Mouse (Mus musculus) intestine, embryonic 14.5 days (tissue): ENCODE data around the gene Elobl. TPM values are rescaled to one million over a fixed set of nuclear protein-coding genes. Genes with fewer than 3 reads are reported as not detected.

ENCODE experiments used
- ATAC-seq: fragments of 200-750 bp; cut with Nextera tagmentation; replicated peaks from 2 replicates; pipeline ENCODE4 v1.8.0; 2017; ENCODE audit warnings: low read depth, moderate number of reproducible peaks, moderate TSS enrichment, moderate library complexity; ENCODE audit not compliant: low FRiP score, low TSS enrichment
- DNase-seq: peaks from one replicate; pipeline ENCODE4 v3.0.0-alpha.2; 2018; ENCODE audit warnings: low spot score
- H3K27ac ChIP-seq: fragments of 300-500 bp; sonication (generic); 2 replicates; pipeline ENCODE4 v1.5.1; 2014; ENCODE audit warnings: low read depth, mild to moderate bottlenecking, control low read depth
- H3K27me3 ChIP-seq: fragments of 300-500 bp; sonication (generic); replicated peaks from 2 replicates; pipeline ENCODE4 v1.6.1; 2014; ENCODE audit warnings: low read length, control low read depth; ENCODE audit not compliant: control insufficient read depth, insufficient read depth
- H3K36me3 ChIP-seq: fragments of 300-500 bp; sonication (generic); 2 replicates; pipeline ENCODE4 v1.6.1; 2014; ENCODE audit warnings: low read length, control low read depth; ENCODE audit not compliant: control insufficient read depth, insufficient read depth
- H3K4me1 ChIP-seq: fragments of 300-500 bp; sonication (generic); replicated peaks from 2 replicates; pipeline ENCODE4 v1.6.1; 2014; ENCODE audit warnings: low read length, control low read depth, mixed read lengths; ENCODE audit not compliant: control insufficient read depth, insufficient read depth
- H3K4me2 ChIP-seq: fragments of 300-500 bp; sonication (generic); 2 replicates; pipeline ENCODE4 v1.6.1; 2014; ENCODE audit warnings: low read length
- H3K4me3 ChIP-seq: fragments of 300-500 bp; sonication (generic); 2 replicates; pipeline ENCODE4 v1.5.1; 2014; ENCODE audit warnings: low read depth, low read length, control low read depth, mixed read lengths
- H3K9ac ChIP-seq: fragments of 300-500 bp; sonication (generic); 2 replicates; pipeline ENCODE4 v1.6.1; 2014; ENCODE audit warnings: mild to moderate bottlenecking, low read length
- H3K9me3 ChIP-seq: fragments of 300-500 bp; sonication (generic); 2 replicates; pipeline ENCODE4 v1.6.1; 2016; ENCODE audit warnings: low read length, control low read depth; ENCODE audit not compliant: control insufficient read depth
- WGBS: fragments of 180-500 bp; shearing (Covaris S2); extraction: QIAGEN DNeasy Blood & Tissue Kit; methylation state at CpG from one replicate; pipeline ENCODE4 v1.1.7; 2014; 5-methylcytosine and 5-hydroxymethylcytosine counted together
- polyA plus RNA-seq: library from polyadenylated mRNA; unstranded; fragments of >200 nt; fragmentation: Nextera tagmentation; extraction: Ambion mirVana; gene quantifications from 2 replicates; pipeline ENCODE4 v1.2.1, GENCODE M21; 2014

The Elobl gene
- polyA plus RNA-seq, 1 experiment from 2014 or later = not detected

DNA sequence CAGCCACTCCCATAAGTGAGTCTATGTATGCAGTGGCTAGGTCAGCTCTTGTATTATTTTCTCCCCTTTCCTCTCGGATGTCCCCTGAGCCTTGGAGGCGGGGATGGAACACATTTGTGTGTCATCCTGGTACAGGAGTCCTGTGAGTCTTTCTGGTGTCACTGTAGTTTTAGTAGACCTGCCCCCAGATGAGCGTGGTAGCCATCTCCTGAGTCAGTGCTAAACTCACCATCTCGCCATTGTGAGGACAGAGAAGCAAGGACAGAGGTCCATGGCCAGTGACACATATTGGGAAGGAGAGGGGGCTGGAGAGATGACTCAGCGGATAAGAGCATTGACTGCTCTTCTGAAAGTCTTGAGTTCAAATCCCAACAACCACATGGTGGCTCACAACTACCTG is 10.5 kb upstream of the Elobl start:
- Histone ChIP-seq H3K4me3 (no peak overlapping the region), H3K27me3 (no peaks in the 10 kb centered on the region), H3K4me1 (peaks cover 6% of the 10 kb centered on the region; the same call in 1 of the 2 replicates), H3K9ac (no peak overlapping the region), H3K36me3 (peaks cover 14% of the 10 kb centered on the region; the same call in 1 of the 2 replicates), H3K4me2 (no peak overlapping the region), H3K9me3 (no peaks in the 10 kb centered on the region), H3K27ac (no peak overlapping the region)
- ATAC-seq (no peak), DNase-seq (no peak)
- 91% methylated on average over 5 of the region's 5 CpGs for WGBS

GRCm38 (mm10) chr11:88976320-88976719 is 9.6 kb upstream of the Elobl start:
- no peaks in the 10 kb centered on the region for H3K9me3 ChIP-seq
- no peak for ATAC-seq
- WGBS = 93% methylated on average over 2 of the region's 2 CpGs

DNA sequence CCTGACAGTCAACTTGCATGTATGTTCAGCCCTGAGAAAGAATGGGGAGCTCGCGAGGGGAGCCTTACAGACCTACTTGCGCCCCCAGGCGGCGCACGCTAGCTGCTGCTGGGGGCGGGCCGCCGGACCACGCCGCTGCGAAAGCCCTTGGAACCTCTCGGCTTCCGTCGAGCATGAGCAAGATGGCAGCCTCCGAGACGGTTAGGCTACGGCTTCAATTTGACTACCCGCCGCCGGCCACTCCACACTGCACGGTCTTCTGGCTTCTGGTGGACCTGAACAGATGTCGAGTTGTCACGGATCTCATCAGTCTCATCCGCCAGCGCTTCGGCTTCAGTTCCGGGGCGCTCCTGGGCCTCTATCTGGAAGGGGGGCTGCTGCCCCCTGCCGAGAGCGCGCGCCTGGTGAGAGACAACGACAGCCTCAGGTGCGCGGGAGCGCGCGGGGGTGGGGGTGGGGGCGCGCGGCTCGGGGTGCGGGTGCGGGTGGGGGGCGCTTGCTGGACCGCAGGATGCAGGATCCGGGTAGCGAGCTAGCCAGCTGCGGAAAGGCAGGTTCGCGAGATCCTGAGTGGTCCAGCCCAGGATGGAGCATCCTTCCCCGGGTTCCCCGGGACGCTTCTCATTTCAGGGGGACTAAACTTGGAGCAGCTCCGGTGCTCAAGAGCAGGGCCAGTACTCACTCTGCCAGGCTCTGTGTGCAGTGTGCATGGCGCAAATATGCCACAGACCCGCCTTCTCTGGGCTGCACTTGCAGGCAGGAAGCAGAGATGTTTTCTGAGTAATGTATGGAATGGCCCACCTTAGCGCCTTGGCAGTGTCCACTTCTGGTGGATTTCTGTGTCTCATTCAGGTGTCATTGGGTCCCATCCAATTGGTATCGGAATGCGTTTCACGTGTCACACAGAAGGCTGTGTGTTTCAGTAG is 7.3 kb upstream of the Elobl start:
- ATAC-seq (peak; percentile 81), DNase-seq (peak; percentile 95)
- Histone ChIP-seq H3K4me3 (peak overlapping the region; percentile 65), H3K9me3 (no peaks in the 10 kb centered on the region), H3K4me1 (peaks cover 6% of the 10 kb centered on the region; the same call in 1 of the 2 replicates), H3K36me3 (no peaks in the 10 kb centered on the region), H3K4me2 (peak overlapping the region; percentile 66), H3K9ac (peak overlapping the region; percentile 58), H3K27ac (peak overlapping the region; percentile 72), H3K27me3 (no peaks in the 10 kb centered on the region)
- WGBS = 2% methylated on average over 62 of the region's 62 CpGs

More at GRCm38 (mm10) chr11:88976320-88976719, 9.6 kb upstream of the Elobl start:
- DNase-seq = no peak
- Histone ChIP-seq H3K36me3 (peaks cover 5% of the 10 kb centered on the region; the same call in 1 of the 2 replicates), H3K4me2 (no peak overlapping the region), H3K4me1 (peaks cover 6% of the 10 kb centered on the region; the same call in 1 of the 2 replicates), H3K4me3 (no peak overlapping the region), H3K27me3 (no peaks in the 10 kb centered on the region), H3K9ac (no peak overlapping the region), H3K27ac (no peak overlapping the region)

- Histone ChIP-seq H3K4me1 (peaks cover 6% of the 10 kb centered on the region; the same call in 1 of the 2 replicates), H3K4me3 (no peak within 1 kb of the TSS), H3K9me3 (no peaks in the 10 kb centered on the region), H3K4me2 (no peak within 1 kb of the TSS), H3K36me3 (no peaks in the 10 kb centered on the region), H3K9ac (no peak within 1 kb of the TSS), H3K27ac (no peak within 1 kb of the TSS), H3K27me3 (no peaks in the 10 kb centered on the region)
- DNase-seq = peak; percentile 63
- 36% methylated on average over 2 of the region's 2 CpGs for WGBS
- no peak for ATAC-seq
Measured at GRCm38 (mm10) chr11:88970202-88970732, 3.5 kb upstream of the Elobl start, which contains the start of gene Coil. Coil (plus strand) TSS chr11:88970252.

DNA sequence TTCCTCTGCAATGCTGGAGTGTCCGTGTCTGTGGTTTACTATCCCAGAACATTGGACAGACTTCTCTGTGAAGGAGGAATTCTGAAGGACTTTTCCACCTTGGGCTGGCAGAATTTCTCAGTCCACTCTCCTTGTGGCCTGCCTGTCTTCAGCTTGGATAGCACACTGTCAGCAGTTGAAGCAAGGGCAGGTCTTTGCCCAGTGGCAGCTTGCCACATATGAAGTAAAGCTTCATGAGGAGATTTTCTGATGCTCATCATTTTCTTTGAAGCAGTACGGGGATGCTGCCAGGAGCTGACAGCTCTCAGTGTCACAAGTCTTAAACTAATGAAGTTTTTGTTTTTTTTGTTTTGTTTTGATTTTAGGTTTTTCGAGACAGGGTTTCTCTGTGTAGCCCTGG is 7.9 kb downstream of the Elobl start:
- Histone ChIP-seq H3K27ac (no peak overlapping the region), H3K4me3 (no peak overlapping the region), H3K9me3 (no peaks in the 10 kb centered on the region), H3K36me3 (no peaks in the 10 kb centered on the region), H3K27me3 (no peaks in the 10 kb centered on the region), H3K9ac (no peak overlapping the region), H3K4me1 (peaks cover 10% of the 10 kb centered on the region; the same call in 1 of the 2 replicates), H3K4me2 (no peak overlapping the region)
- 84% methylated on average over 3 of the region's 3 CpGs for WGBS
- DNase-seq (no peak), ATAC-seq (no peak)

DNA sequence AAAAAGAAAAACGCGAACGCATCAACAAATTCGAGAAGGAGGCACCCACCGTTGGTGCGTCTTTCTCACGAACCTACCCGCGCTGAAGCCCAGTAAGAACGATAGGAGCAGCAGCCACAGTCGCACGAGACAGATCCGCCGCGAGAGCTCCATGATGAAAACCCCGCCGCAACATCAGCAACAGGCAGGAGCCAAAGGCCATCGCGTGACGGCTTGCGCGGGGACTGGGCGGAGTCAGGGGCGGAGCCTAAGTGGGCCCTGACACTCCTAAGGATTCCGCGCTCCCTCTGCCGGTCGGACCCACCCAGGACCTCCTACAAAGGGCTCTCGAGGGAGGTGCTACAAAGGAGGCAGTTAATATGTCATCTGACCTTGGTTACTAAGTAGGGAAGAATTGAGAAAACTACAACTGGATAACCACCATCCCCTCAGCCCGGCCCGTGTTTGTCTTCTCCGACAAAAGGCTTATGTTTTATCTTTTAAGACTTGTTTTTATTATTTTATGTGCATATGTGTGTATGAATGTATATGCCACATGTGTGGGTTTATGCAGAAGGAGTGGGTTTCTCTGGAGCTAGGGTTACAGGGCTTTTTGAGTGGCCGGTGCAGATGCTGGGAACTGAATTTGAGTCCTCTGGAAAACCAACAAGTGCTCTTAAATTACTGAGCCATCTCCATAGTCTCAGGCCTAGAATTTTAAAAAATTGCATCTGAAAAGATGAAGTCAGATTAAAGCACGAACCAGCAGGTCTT is 11.3 kb downstream of the Elobl start, which contains the start of gene Scpep1:
Scpep1 (minus strand) TSS at position 249 of the 753 bp plus-strand sequence.
- Histone ChIP-seq H3K36me3 (0 out of 2 replicates have a peak, but pooled peaks cover under 1% of the 10 kb centered on the region), H3K4me2 (peak within 1 kb of the TSS; percentile 63), H3K9me3 (no peaks in the 10 kb centered on the region), H3K27me3 (no peaks in the 10 kb centered on the region), H3K4me1 (peaks cover 10% of the 10 kb centered on the region; the same call in 1 of the 2 replicates), H3K27ac (peak within 1 kb of the TSS; percentile 47), H3K4me3 (peak within 1 kb of the TSS; percentile 53), H3K9ac (peak within 1 kb of the TSS; percentile 49)
- ATAC-seq (peak; percentile 94), DNase-seq (peak; percentile 96)
- 4% methylated on average over 34 of the region's 34 CpGs for WGBS

DNA sequence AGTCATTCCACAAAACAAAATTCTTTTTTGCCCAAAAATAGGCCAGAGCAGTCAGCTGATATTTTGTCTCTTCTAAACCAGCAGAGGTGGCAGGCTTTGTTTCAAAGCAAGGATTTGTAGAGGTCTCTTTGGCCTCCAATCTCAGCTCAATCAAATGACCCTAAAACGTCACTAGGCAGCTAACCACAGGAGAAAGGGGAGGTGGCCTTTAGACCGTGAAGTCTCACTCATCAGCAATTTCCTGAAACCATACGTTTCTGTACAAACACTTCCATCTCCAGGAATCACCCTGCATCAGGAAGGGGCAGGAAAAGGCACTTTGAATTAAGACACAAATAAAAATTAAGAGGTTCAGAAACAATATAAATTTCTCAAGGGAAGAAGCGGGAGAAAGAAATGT is 11.9 kb downstream of the Elobl start:
- peak overlapping the region; percentile 53 for H3K4me3 ChIP-seq
- DNase-seq = no peak
- peak overlapping the region; percentile 49 for H3K9ac ChIP-seq
- ATAC-seq = peak; percentile 74; the same call in 1 of the 2 replicates
- peak overlapping the region; percentile 47 for H3K27ac ChIP-seq
- under 1% methylated on average over 4 of the region's 4 CpGs for WGBS
- peak overlapping the region; percentile 63 for H3K4me2 ChIP-seq
- H3K9me3 ChIP-seq = no peaks in the 10 kb centered on the region
- H3K27me3 ChIP-seq = no peaks in the 10 kb centered on the region
- 0 out of 2 replicates have a peak, but pooled peaks cover 5% of the 10 kb centered on the region for H3K36me3 ChIP-seq
- peaks cover 10% of the 10 kb centered on the region; the same call in 1 of the 2 replicates for H3K4me1 ChIP-seq

DNA sequence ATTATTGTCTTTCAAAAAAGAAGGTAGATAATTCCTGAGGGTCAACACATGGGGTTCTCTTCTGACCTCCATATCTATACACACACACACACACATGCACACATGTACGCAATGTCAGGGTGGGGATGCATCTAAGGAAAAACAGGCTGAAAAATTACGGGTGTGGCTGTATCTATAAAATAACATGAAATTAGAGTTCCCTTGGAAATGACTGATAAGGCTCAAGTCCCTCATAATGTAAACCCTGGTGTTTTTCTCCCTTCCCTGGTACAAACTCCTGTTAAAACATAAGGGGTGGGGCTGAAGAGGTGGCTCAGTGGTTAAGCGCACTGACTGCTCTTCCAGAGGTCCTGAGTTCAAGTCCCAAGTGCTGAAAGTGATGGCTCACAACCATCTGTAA is 13.1 kb downstream of the Elobl start:
- no peaks in the 10 kb centered on the region for H3K27me3 ChIP-seq
- WGBS = 88% methylated on average over 3 of the region's 3 CpGs
- H3K9ac ChIP-seq = no peak overlapping the region
- H3K9me3 ChIP-seq = no peaks in the 10 kb centered on the region
- H3K27ac ChIP-seq = no peak overlapping the region
- H3K36me3 ChIP-seq = 0 out of 2 replicates have a peak, but pooled peaks cover 5% of the 10 kb centered on the region
- H3K4me3 ChIP-seq = no peak overlapping the region
- no peak overlapping the region for H3K4me2 ChIP-seq
- peaks cover 10% of the 10 kb centered on the region; the same call in 1 of the 2 replicates for H3K4me1 ChIP-seq
- ATAC-seq = no peak
- no peak for DNase-seq
